Mouse (Mus musculus) heart, adult 2 months (tissue): ENCODE measurements around the gene Aldh1a2.

Experiments
- CTCF ChIP-seq: fragments of 200-600 bp; IDR thresholded peaks from 2 replicates; pipeline ENCODE4 v1.8.1; 2022; ENCODE audit warnings: antibody characterized with exemption, mild to moderate bottlenecking, moderate library complexity
- EP300 ChIP-seq: fragments of 200-500 bp; IDR thresholded peaks from 2 replicates; pipeline ENCODE4 v1.6.1; 2011; ENCODE audit warnings: low read depth, low read length, control low read depth; ENCODE audit not compliant: insufficient read depth
- POLR2A ChIP-seq: fragments of 200-500 bp; IDR thresholded peaks from 2 replicates; pipeline ENCODE4 v1.6.1; 2011; ENCODE audit warnings: mild to moderate bottlenecking, low read depth, low read length, control low read depth; ENCODE audit not compliant: insufficient read depth

GRCm38 (mm10) chr9:71331661-71332060, 116.1 kb downstream of the Aldh1a2 start:
- no peak for TF ChIP-seq CTCF
- no peak for TF ChIP-seq POLR2A
- TF ChIP-seq EP300 = no peak
